In genomic region chr5:143060774-143061385, GRCm38 (mm10) we compare ENCODE assay signal across 12 mouse cellular contexts. TPM values are rescaled to one million over a fixed set of nuclear protein-coding genes. Genes with fewer than 3 reads are reported as not detected.
DNase-seq lines count a peak whose midpoint lies in the region; ATAC-seq and TF ChIP-seq lines count a peak whose summit lies in the region.
"Had no signal": no experiment of that assay in that cellular context is flagged by ENCODE, and none has a peak within 500 bp of the region (broad histone marks: within the 10 kb centered on the region; RNA-seq: fewer than 3 reads in every experiment).

No protein-coding gene starts in this region.

- TF ChIP-seq CTCF in heart, postnatal 0 days (IDR thresholded peaks at IDR 0.05; ENCODE audit: low read depth), result no peak
- no peak for TF ChIP-seq CTCF in cerebellum, adult 2 months (IDR thresholded peaks at IDR 0.05; ENCODE audit: borderline replicate concordance, insufficient read depth, low read depth, low read length)

- intact Hi-C loops in heart, postnatal 36 days (cut with DNase I), result no loop called here

- peak overlapping the region; percentile 63 for H3K27ac ChIP-seq in heart, postnatal 0 days (ENCODE audit: low read depth)
- H3K27ac ChIP-seq in forebrain, embryonic 16.5 days (ENCODE audit: low read length), result peak overlapping the region; percentile 49; the same call in 1 of the 2 replicates
- H3K27ac ChIP-seq in liver, embryonic 13.5 days, result peak overlapping the region; percentile 99
- peak overlapping the region; percentile 71 for H3K27ac ChIP-seq in neural tube, embryonic 15.5 days (replicated peaks)
- no peak overlapping the region for H3K27ac ChIP-seq in cerebellum, adult 2 months (ENCODE audit: insufficient read depth, low read length)
- H3K27ac ChIP-seq: embryonic facial prominence, embryonic 12.5 days; neural tube, embryonic 12.5 days had no signal

- DNase-seq in heart, postnatal 0 days (ENCODE audit: low spot score), result no peak
- no peak for DNase-seq in heart, postnatal 36 days
- no peak for DNase-seq in liver, embryonic 13.5 days
- no peak for DNase-seq in cerebellum, adult 2 months
- no peak for DNase-seq in lung, postnatal 25 days (ENCODE audit: low spot score)
- DNase-seq in right cerebral cortex, postnatal 25 days, result no peak
- DNase-seq: gastrocnemius, postnatal 36 days; lung, embryonic 14.5 days had no signal

- no peak overlapping the region for H3K9ac ChIP-seq in heart, postnatal 0 days (replicated peaks; ENCODE audit: low read depth, low read length)
- no peak overlapping the region for H3K9ac ChIP-seq in forebrain, embryonic 16.5 days (replicated peaks; ENCODE audit: low read depth, low read length)
- H3K9ac ChIP-seq in liver, embryonic 13.5 days, result peak overlapping the region; percentile 46
- peak overlapping the region; percentile 20; the same call in 1 of the 2 replicates for H3K9ac ChIP-seq in neural tube, embryonic 15.5 days (replicated peaks)
- H3K9ac ChIP-seq: embryonic facial prominence, embryonic 12.5 days; lung, embryonic 14.5 days; neural tube, embryonic 12.5 days had no signal

- no peaks in the 10 kb centered on the region for H3K27me3 ChIP-seq in heart, postnatal 0 days (ENCODE audit: control insufficient read depth, insufficient read depth, low read length)
- no peaks in the 10 kb centered on the region for H3K27me3 ChIP-seq in forebrain, embryonic 16.5 days (replicated peaks; ENCODE audit: control insufficient read depth, insufficient read depth, low read length)
- no peaks in the 10 kb centered on the region for H3K27me3 ChIP-seq in liver, embryonic 13.5 days
- H3K27me3 ChIP-seq in neural tube, embryonic 15.5 days (replicated peaks), result no peaks in the 10 kb centered on the region
- H3K27me3 ChIP-seq in cerebellum, adult 2 months (ENCODE audit: control insufficient read depth, insufficient read depth, low read length), result no peaks in the 10 kb centered on the region
- H3K27me3 ChIP-seq: embryonic facial prominence, embryonic 12.5 days; neural tube, embryonic 12.5 days had no signal

- no peak overlapping the region for H3K4me3 ChIP-seq in heart, postnatal 0 days (ENCODE audit: low read depth, low read length)
- H3K4me3 ChIP-seq in forebrain, embryonic 16.5 days (replicated peaks; ENCODE audit: low read length), result no peak overlapping the region
- no peak overlapping the region for H3K4me3 ChIP-seq in liver, embryonic 13.5 days (replicated peaks)
- H3K4me3 ChIP-seq in neural tube, embryonic 15.5 days (replicated peaks), result no peak overlapping the region
- no peak overlapping the region for H3K4me3 ChIP-seq in cerebellum, adult 2 months (replicated peaks; ENCODE audit: insufficient read depth, low read depth, low read length)
- H3K4me3 ChIP-seq: embryonic facial prominence, embryonic 12.5 days; neural tube, embryonic 12.5 days had no signal

- TF ChIP-seq POLR2A in cerebellum, adult 2 months (IDR thresholded peaks at IDR 0.05; ENCODE audit: borderline replicate concordance, insufficient read depth, low read length), result no peak

- no peaks in the 10 kb centered on the region for H3K9me3 ChIP-seq in heart, postnatal 0 days (replicated peaks; ENCODE audit: control insufficient read depth, low read length)
- no peaks in the 10 kb centered on the region for H3K9me3 ChIP-seq in forebrain, embryonic 16.5 days (ENCODE audit: control insufficient read depth, low read length)
- no peaks in the 10 kb centered on the region for H3K9me3 ChIP-seq in liver, embryonic 13.5 days (replicated peaks)
- no peaks in the 10 kb centered on the region for H3K9me3 ChIP-seq in neural tube, embryonic 15.5 days (replicated peaks)
- H3K9me3 ChIP-seq: embryonic facial prominence, embryonic 12.5 days; neural tube, embryonic 12.5 days had no signal

- ATAC-seq in heart, postnatal 0 days (ENCODE audit: insufficient read depth, low read depth), result no peak
- ATAC-seq in forebrain, embryonic 16.5 days, result no peak
- ATAC-seq in liver, embryonic 13.5 days (ENCODE audit: low read depth), result no peak
- peak; percentile 55 for ATAC-seq in neural tube, embryonic 15.5 days (ENCODE audit: low FRiP score)

- TF ChIP-seq EP300 in heart, postnatal 0 days (IDR thresholded peaks at IDR 0.05; ENCODE audit: low read depth), result no peak

- 34% methylated on average over 2 of the region's 2 CpGs for WGBS in heart, postnatal 0 days
- 41% methylated on average over 2 of the region's 2 CpGs for WGBS in forebrain, embryonic 16.5 days
- 37% methylated on average over 2 of the region's 2 CpGs for WGBS in liver, embryonic 13.5 days (ENCODE audit: insufficient replicate concordance)
- 14% methylated on average over 2 of the region's 2 CpGs for WGBS in neural tube, embryonic 15.5 days
- WGBS in cerebellum, adult 2 months, result 47% methylated on average over 2 of the region's 2 CpGs

- no peak overlapping the region for H3K4me2 ChIP-seq in heart, postnatal 0 days (ENCODE audit: low read depth, low read length)
- H3K4me2 ChIP-seq in forebrain, embryonic 16.5 days (ENCODE audit: low read length), result no peak overlapping the region
- H3K4me2 ChIP-seq in liver, embryonic 13.5 days, result peak overlapping the region; percentile 8; the same call in 1 of the 2 replicates
- no peak overlapping the region for H3K4me2 ChIP-seq in neural tube, embryonic 15.5 days
- H3K4me2 ChIP-seq: embryonic facial prominence, embryonic 12.5 days; lung, embryonic 14.5 days; neural tube, embryonic 12.5 days had no signal

- H3K36me3 ChIP-seq in heart, postnatal 0 days (replicated peaks; ENCODE audit: control insufficient read depth, insufficient read depth, low read length), result peaks cover 30% of the 10 kb centered on the region
- no peaks in the 10 kb centered on the region for H3K36me3 ChIP-seq in forebrain, embryonic 16.5 days (ENCODE audit: control insufficient read depth, insufficient read depth)
- peaks cover 47% of the 10 kb centered on the region for H3K36me3 ChIP-seq in liver, embryonic 13.5 days
- peaks cover 4% of the 10 kb centered on the region for H3K36me3 ChIP-seq in neural tube, embryonic 15.5 days

- peaks cover 40% of the 10 kb centered on the region for H3K4me1 ChIP-seq in heart, postnatal 0 days (ENCODE audit: control insufficient read depth, insufficient read depth)
- peaks cover 8% of the 10 kb centered on the region for H3K4me1 ChIP-seq in forebrain, embryonic 16.5 days (replicated peaks; ENCODE audit: control insufficient read depth, insufficient read depth, low read length)
- peaks cover 89% of the 10 kb centered on the region for H3K4me1 ChIP-seq in liver, embryonic 13.5 days (replicated peaks)
- H3K4me1 ChIP-seq in neural tube, embryonic 15.5 days, result peaks cover 50% of the 10 kb centered on the region
- H3K4me1 ChIP-seq in cerebellum, adult 2 months (ENCODE audit: control insufficient read depth, insufficient read depth, low read length), result no peaks in the 10 kb centered on the region; the same call in 1 of the 2 replicates

RNA-seq across cellular contexts. Expression of gene Rnf216, which starts 51.9 kb away (rescaled TPM):
- total RNA-seq in heart, postnatal 0 days (2014; rRNA removed; ENCODE audit: low replicate concordance), result 23.3 and 25.2 TPM in 2 replicates
- 17.1 and 17.7 TPM in 2 replicates for polyA plus RNA-seq in heart, postnatal 0 days (2015; fragmentation: Nextera tagmentation; extraction: Ambion mirVana)
- total RNA-seq in heart, postnatal 36 days (2021), result 10 to 100 TPM; 27.1 to 28.0 TPM
- 36.5 and 43.0 TPM in 2 replicates for polyA plus RNA-seq in forebrain, embryonic 16.5 days (2015; fragmentation: Nextera tagmentation; extraction: Ambion mirVana)
- 14.4 and 19.8 TPM in 2 replicates for polyA plus RNA-seq in liver, embryonic 13.5 days (2015; fragmentation: Nextera tagmentation; extraction: Ambion mirVana)
- polyA plus RNA-seq in neural tube, embryonic 15.5 days (2015; fragmentation: Nextera tagmentation; extraction: Ambion mirVana), result 26.6 and 29.6 TPM in 2 replicates
- polyA plus RNA-seq in cerebellum, adult 2 months (2012; rRNA removed), result 33.8 and 35.6 TPM in 2 replicates

Comparison
In these comparisons a context has a peak if more than half of its experiments do, and no peak if none do; other contexts are left out.
1. H3K9ac ChIP-seq: peak in liver, embryonic 13.5 days (single experiment) and neural tube, embryonic 15.5 days (single experiment); none in heart, postnatal 0 days (single experiment) and forebrain, embryonic 16.5 days (single experiment).